Mouse (Mus musculus): ENCODE measurements around the gene Sertad4.
A peak's percentile ranks its signal among the peaks of the same experiment; 100 is the strongest.

Gene Sertad4

GRCm38 (mm10) chr1:192855474-192856230 lies at the start of gene Sertad4:
Gene Sertad4, minus strand, starts transcription at chr1:192855756.
- ATAC-seq (ENCODE audit: low TSS enrichment) = peak; percentile 60

- no peak for ATAC-seq (ENCODE audit: low TSS enrichment)
These were observed 46.0 kb upstream of the Sertad4 start for GRCm38 (mm10) chr1:192901516-192901915.

GRCm38 (mm10) chr1:192900913-192901312 lies 45.4 kb upstream of the Sertad4 start:
- ATAC-seq (ENCODE audit: low TSS enrichment) = no peak

GRCm38 (mm10) chr1:192898742-192899141 lies 43.2 kb upstream of the Sertad4 start:
- ATAC-seq (ENCODE audit: low TSS enrichment) = no peak

- no peak for ATAC-seq (ENCODE audit: low TSS enrichment)
These were observed 41.7 kb upstream of the Sertad4 start for GRCm38 (mm10) chr1:192897218-192897617.

GRCm38 (mm10) chr1:192896076-192896475 lies 40.5 kb upstream of the Sertad4 start:
- no peak for ATAC-seq (ENCODE audit: low TSS enrichment)

GRCm38 (mm10) chr1:192890716-192891115 lies 35.2 kb upstream of the Sertad4 start:
- no peak for ATAC-seq (ENCODE audit: low TSS enrichment)

- no peak for ATAC-seq (ENCODE audit: low TSS enrichment)
These were observed 27.2 kb upstream of the Sertad4 start for GRCm38 (mm10) chr1:192882617-192883295.

GRCm38 (mm10) chr1:192880130-192880529 lies 24.6 kb upstream of the Sertad4 start:
- ATAC-seq (ENCODE audit: low TSS enrichment) = peak; percentile 47; the same call in 1 of the 2 replicates

- ATAC-seq (ENCODE audit: low TSS enrichment) = no peak
These were observed 23.6 kb upstream of the Sertad4 start for GRCm38 (mm10) chr1:192879086-192879580.

GRCm38 (mm10) chr1:192872841-192873240 lies 17.3 kb upstream of the Sertad4 start:
- ATAC-seq (ENCODE audit: low TSS enrichment) = no peak

GRCm38 (mm10) chr1:192869761-192870160 lies 14.2 kb upstream of the Sertad4 start:
- ATAC-seq (ENCODE audit: low TSS enrichment) = no peak

GRCm38 (mm10) chr1:192864440-192864839 lies 8.9 kb upstream of the Sertad4 start:
- ATAC-seq (ENCODE audit: low TSS enrichment) = no peak

- no peak for ATAC-seq (ENCODE audit: low TSS enrichment)
These were observed 5.9 kb upstream of the Sertad4 start for GRCm38 (mm10) chr1:192861305-192861960.

GRCm38 (mm10) chr1:192860273-192860672 lies 4.7 kb upstream of the Sertad4 start:
- no peak for ATAC-seq (ENCODE audit: low TSS enrichment)

GRCm38 (mm10) chr1:192857582-192857981 lies 2.0 kb upstream of the Sertad4 start:
- no peak for ATAC-seq (ENCODE audit: low TSS enrichment)

GRCm38 (mm10) chr1:192856931-192857330 lies 1.4 kb upstream of the Sertad4 start:
- no peak for ATAC-seq (ENCODE audit: low TSS enrichment)

GRCm38 (mm10) chr1:192856411-192856810 lies 855 bp upstream of the Sertad4 start:
- no peak for ATAC-seq (ENCODE audit: low TSS enrichment)

- ATAC-seq (ENCODE audit: low TSS enrichment) = peak; percentile 21
These were observed 711 bp downstream of the Sertad4 start for GRCm38 (mm10) chr1:192854819-192855271.

GRCm38 (mm10) chr1:192853988-192854818 lies 1.4 kb downstream of the Sertad4 start:
- ATAC-seq (ENCODE audit: low TSS enrichment) = 0 out of 2 replicates have a peak, but pooled peaks have one; percentile 10

GRCm38 (mm10) chr1:192853429-192853828 lies 2.1 kb downstream of the Sertad4 start:
- ATAC-seq (ENCODE audit: low TSS enrichment) = no peak
